ENCODE assay signal across 8 mouse cellular contexts in the genomic region with DNA sequence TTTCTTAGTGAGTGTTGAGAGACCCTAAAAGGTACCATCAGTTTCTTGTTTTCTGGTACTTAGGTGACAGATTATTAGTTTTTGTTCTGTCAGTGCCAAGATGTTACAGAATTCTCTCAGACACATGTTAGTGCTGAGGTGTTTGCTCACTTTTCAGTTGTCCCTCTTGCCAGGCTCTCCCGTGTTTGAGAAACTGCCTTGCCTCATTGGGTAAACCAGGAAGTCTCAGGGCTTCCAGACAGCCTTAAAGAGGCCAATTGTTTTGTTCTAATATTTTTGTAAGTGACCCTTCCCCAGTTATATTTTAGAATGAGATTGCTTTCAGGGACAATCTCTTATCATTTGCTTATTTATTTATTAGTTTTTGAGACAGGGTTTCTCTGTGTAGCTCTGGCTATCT. TPM values are rescaled to one million over a fixed set of nuclear protein-coding genes. Genes with fewer than 3 reads are reported as not detected.
DNase-seq lines count a peak whose midpoint lies in the region; ATAC-seq lines count a peak whose summit lies in the region.

No protein-coding gene starts in this region.

- intact Hi-C loops in heart, postnatal 10 days (cut with DNase I), result no loop called here

- 9% methylated on average over 1 of the region's 1 CpGs for WGBS in heart, embryonic 10.5 days
- WGBS in embryonic facial prominence, embryonic 10.5 days, result 25% methylated on average over 1 of the region's 1 CpGs
- WGBS in hindbrain, embryonic 16.5 days, result 4% methylated on average over 1 of the region's 1 CpGs
- WGBS in midbrain, embryonic 10.5 days, result 40% methylated on average over 1 of the region's 1 CpGs

- ATAC-seq in hindbrain, embryonic 16.5 days, result no peak
- ATAC-seq in cerebellum, adult (ENCODE audit: insufficient number of reproducible peaks, low FRiP score, low TSS enrichment), result no peak

- H3K4me1 ChIP-seq in heart, embryonic 10.5 days, result peaks cover 31% of the 10 kb centered on the region
- H3K4me1 ChIP-seq in embryonic facial prominence, embryonic 10.5 days, result peaks cover 48% of the 10 kb centered on the region
- H3K4me1 ChIP-seq in hindbrain, embryonic 16.5 days (ENCODE audit: control insufficient read depth, insufficient read depth, low read depth, low read length), result peaks cover 31% of the 10 kb centered on the region
- H3K4me1 ChIP-seq in midbrain, embryonic 10.5 days, result peaks cover 38% of the 10 kb centered on the region

- no peak for DNase-seq in heart, embryonic 10.5 days (ENCODE audit: low spot score)
- DNase-seq in heart, postnatal 10 days, result no peak
- no peak for DNase-seq in embryonic facial prominence, embryonic 10.5 days (ENCODE audit: low spot score)
- no peak for DNase-seq in midbrain, embryonic 10.5 days (ENCODE audit: low spot score)
- no peak for DNase-seq in c-Kit-positive CD71-positive TER-119-positive erythroid progenitor cells, embryonic 14.5 days (ENCODE audit: low spot score)
- DNase-seq in cerebellum, adult 18-20 months, result no peak

- no peaks in the 10 kb centered on the region for H3K27me3 ChIP-seq in heart, embryonic 10.5 days (ENCODE audit: insufficient read depth, poor library complexity, severe bottlenecking)
- H3K27me3 ChIP-seq in embryonic facial prominence, embryonic 10.5 days (replicated peaks; ENCODE audit: low read depth, poor library complexity, severe bottlenecking), result no peaks in the 10 kb centered on the region
- no peaks in the 10 kb centered on the region for H3K27me3 ChIP-seq in hindbrain, embryonic 16.5 days (replicated peaks; ENCODE audit: control insufficient read depth, insufficient read depth, low read length)
- no peaks in the 10 kb centered on the region for H3K27me3 ChIP-seq in midbrain, embryonic 10.5 days (ENCODE audit: low read depth, poor library complexity, severe bottlenecking)

- peak overlapping the region; percentile 79 for H3K4me3 ChIP-seq in heart, embryonic 10.5 days
- H3K4me3 ChIP-seq in embryonic facial prominence, embryonic 10.5 days, result peak overlapping the region; percentile 94
- H3K4me3 ChIP-seq in hindbrain, embryonic 16.5 days (ENCODE audit: low read length), result peak overlapping the region; percentile 17; the same call in 1 of the 2 replicates
- peak overlapping the region; percentile 93 for H3K4me3 ChIP-seq in midbrain, embryonic 10.5 days

- H3K9ac ChIP-seq in hindbrain, embryonic 16.5 days (ENCODE audit: low read depth, low read length), result no peak overlapping the region

- no peaks in the 10 kb centered on the region for H3K9me3 ChIP-seq in heart, embryonic 10.5 days
- H3K9me3 ChIP-seq in embryonic facial prominence, embryonic 10.5 days, result no peaks in the 10 kb centered on the region
- H3K9me3 ChIP-seq in hindbrain, embryonic 16.5 days (ENCODE audit: control insufficient read depth, low read length), result no peaks in the 10 kb centered on the region
- H3K9me3 ChIP-seq in midbrain, embryonic 10.5 days (replicated peaks), result no peaks in the 10 kb centered on the region

- H3K27ac ChIP-seq in heart, embryonic 10.5 days, result no peak overlapping the region
- H3K27ac ChIP-seq in embryonic facial prominence, embryonic 10.5 days (replicated peaks), result no peak overlapping the region
- no peak overlapping the region for H3K27ac ChIP-seq in hindbrain, embryonic 16.5 days (ENCODE audit: low read depth, low read length)
- H3K27ac ChIP-seq in midbrain, embryonic 10.5 days (replicated peaks), result no peak overlapping the region

- H3K36me3 ChIP-seq in heart, embryonic 10.5 days, result peaks cover 17% of the 10 kb centered on the region
- H3K36me3 ChIP-seq in embryonic facial prominence, embryonic 10.5 days (replicated peaks), result peaks cover 38% of the 10 kb centered on the region
- H3K36me3 ChIP-seq in hindbrain, embryonic 16.5 days (ENCODE audit: control insufficient read depth, insufficient read depth, low read length), result 0 out of 2 replicates have a peak, but pooled peaks cover 2% of the 10 kb centered on the region
- H3K36me3 ChIP-seq in midbrain, embryonic 10.5 days, result peaks cover 39% of the 10 kb centered on the region

- H3K4me2 ChIP-seq in hindbrain, embryonic 16.5 days (ENCODE audit: low read length), result peak overlapping the region; percentile 83

RNA-seq across cellular contexts. Expression of gene Pum1, which starts 2.1 kb away (rescaled TPM):
- polyA plus RNA-seq in heart, embryonic 10.5 days (2016; fragmentation: Nextera tagmentation; extraction: Ambion mirVana), result 72.5 and 81.0 TPM in 2 replicates
- total RNA-seq in heart, postnatal 10 days (2021), result 10 to 100 TPM; 66.0 to 66.8 TPM
- polyA plus RNA-seq in embryonic facial prominence, embryonic 10.5 days (2016; fragmentation: Nextera tagmentation; extraction: Ambion mirVana), result 120 and 129 TPM in 2 replicates
- polyA plus RNA-seq in hindbrain, embryonic 16.5 days (2015; fragmentation: Nextera tagmentation; extraction: Ambion mirVana), result 79.1 and 94.1 TPM in 2 replicates
- polyA plus RNA-seq in midbrain, embryonic 10.5 days (2016; fragmentation: Nextera tagmentation; extraction: Ambion mirVana), result 117 and 126 TPM in 2 replicates

Comparison
In these comparisons a context has a peak if more than half of its experiments do, and no peak if none do; other contexts are left out.
1. H3K4me3 ChIP-seq: peak in every context shown above with its lines; median percentile 94 in embryonic facial prominence, embryonic 10.5 days; 93 in midbrain, embryonic 10.5 days; 79 in heart, embryonic 10.5 days; 17 in hindbrain, embryonic 16.5 days.